Mouse (Mus musculus) C2C12 (cell line): ENCODE results near the gene Ptk6. TPM values are rescaled to one million over a fixed set of nuclear protein-coding genes. Genes with fewer than 3 reads are reported as not detected.

ENCODE experiments used
- H3K27me3 ChIP-seq: one replicate; pipeline ENCODE4 v1.6.1; 2011; ENCODE audit not compliant: control insufficient read depth, insufficient read depth, insufficient read length
- H3K36me3 ChIP-seq: one replicate; pipeline ENCODE4 v1.6.1; 2011; ENCODE audit not compliant: control insufficient read depth, insufficient read depth
- H3K4me3 ChIP-seq: one replicate; pipeline ENCODE4 v1.5.1; 2011; ENCODE audit warnings: mild to moderate bottlenecking, control low read depth; ENCODE audit not compliant: poor library complexity, insufficient read depth, severe bottlenecking
- H3K79me2 ChIP-seq: one replicate; pipeline ENCODE4 v1.6.1; 2011; ENCODE audit not compliant: control insufficient read depth, insufficient read depth
- H3K79me3 ChIP-seq: one replicate; pipeline ENCODE4 v1.6.1; 2011; ENCODE audit warnings: low read depth, control low read depth
- H3ac ChIP-seq: one replicate; pipeline ENCODE3; 2011; ENCODE audit warnings: low read depth; ENCODE audit not compliant: control insufficient read depth, insufficient read length
- CEBPB ChIP-seq: IDR thresholded peaks from one replicate; pipeline ENCODE4 v1.6.1; 2011; ENCODE audit warnings: low read depth, mild to moderate bottlenecking, control low read depth, moderate library complexity
- CTCF ChIP-seq: IDR thresholded peaks from one replicate; pipeline ENCODE4 v1.5.1; 2011; ENCODE audit not compliant: control insufficient read depth, insufficient read depth, insufficient read length
- FOSL1 ChIP-seq: IDR thresholded peaks from one replicate; pipeline ENCODE4 v1.8.0; 2011; ENCODE audit warnings: mild to moderate bottlenecking, low read length; ENCODE audit not compliant: poor library complexity, insufficient read depth, severe bottlenecking
- MAX ChIP-seq: IDR thresholded peaks from one replicate; pipeline ENCODE4 v1.6.1; 2011; ENCODE audit warnings: mild to moderate bottlenecking, control low read depth
- MYOD1 ChIP-seq: IDR thresholded peaks from one replicate; pipeline ENCODE4 v1.6.1; 2011; ENCODE audit warnings: low read depth; ENCODE audit not compliant: control insufficient read depth, insufficient read length
- MYOG ChIP-seq: IDR thresholded peaks from one replicate; pipeline ENCODE4 v1.6.1; 2011; ENCODE audit not compliant: control insufficient read depth, insufficient read length; ENCODE audit errors: extremely low read depth
- USF1 ChIP-seq: IDR thresholded peaks from one replicate; pipeline ENCODE4 v1.6.1; 2011; ENCODE audit warnings: low read depth, mild to moderate bottlenecking, control low read depth, moderate library complexity
- polyA plus RNA-seq: library from polyadenylated mRNA; unstranded; fragments of >200 nt; fragmentation: generic; extraction: Trizol; gene quantifications from one replicate; pipeline ENCODE4 v1.2.1, GENCODE M21; 2012; ENCODE audit warnings: missing spikeins

The Ptk6 gene
- polyA plus RNA-seq, 1 experiment = not detected

DNA sequence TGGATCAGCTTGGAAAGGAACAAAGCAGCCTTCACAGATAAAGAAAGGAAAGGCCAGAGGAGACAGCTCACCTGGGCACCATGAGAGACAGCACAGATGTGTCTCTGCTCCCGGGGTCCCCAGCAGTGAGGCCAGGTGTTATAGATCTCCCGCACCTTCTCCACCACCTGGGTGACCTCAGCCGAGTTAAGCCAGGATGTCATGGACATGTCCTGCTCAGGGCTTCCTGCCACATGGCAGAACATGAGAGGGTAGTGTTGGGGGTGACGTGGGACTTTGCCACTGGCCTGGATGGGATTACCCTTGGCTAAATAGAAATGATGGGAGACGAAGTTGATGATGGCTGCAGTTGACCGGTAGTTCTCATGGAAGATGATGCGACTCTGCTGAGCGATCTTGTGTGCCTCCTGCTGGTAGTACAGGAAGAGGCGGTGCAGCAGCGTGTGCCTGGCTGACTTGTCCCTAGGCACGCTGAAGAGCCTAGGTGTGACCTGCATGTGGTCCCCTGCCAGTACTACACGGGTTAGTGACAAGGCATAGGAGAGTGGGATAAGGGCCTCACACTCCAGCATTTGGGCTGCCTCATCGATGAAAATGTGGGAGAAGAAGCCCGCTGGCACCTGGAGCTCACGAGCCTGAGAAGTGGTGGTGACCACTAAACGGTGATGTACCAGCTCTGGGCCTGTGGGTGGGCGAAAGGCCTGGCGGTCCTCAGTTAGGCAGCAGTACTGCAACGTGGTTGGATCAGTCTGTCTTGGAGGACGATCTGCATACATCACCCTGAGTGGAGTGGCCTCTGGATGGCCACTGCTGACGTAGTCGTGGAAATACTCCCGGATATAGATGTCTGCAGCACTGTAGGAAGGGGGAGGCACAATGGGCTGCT lies 33.3 kb upstream of the Ptk6 start:
- Histone ChIP-seq H3K4me3 (no peak overlapping the region), H3K27me3 (no peaks in the 10 kb centered on the region), H3ac (no peak overlapping the region), H3K79me3 (no peaks in the 10 kb centered on the region), H3K36me3 (peaks cover 24% of the 10 kb centered on the region), H3K79me2 (no peaks in the 10 kb centered on the region)
- no peak for TF ChIP-seq CEBPB
- TF ChIP-seq FOSL1 = no peak
- TF ChIP-seq MAX = no peak
- TF ChIP-seq USF1 = no peak
- TF ChIP-seq MYOG = no peak
- TF ChIP-seq MYOD1 = no peak
- no peak for TF ChIP-seq CTCF

GRCm38 (mm10) chr2:181234680-181235079 lies 32.1 kb upstream of the Ptk6 start:
- H3K79me3 ChIP-seq = no peaks in the 10 kb centered on the region
- TF ChIP-seq MYOD1 (no peak), USF1 (no peak), MAX (no peak), CEBPB (no peak), MYOG (no peak)
- H3K36me3 ChIP-seq = peaks cover 28% of the 10 kb centered on the region
- no peak overlapping the region for H3K4me3 ChIP-seq
- no peaks in the 10 kb centered on the region for H3K27me3 ChIP-seq
- H3K79me2 ChIP-seq = no peaks in the 10 kb centered on the region
- H3ac ChIP-seq = no peak overlapping the region

DNA sequence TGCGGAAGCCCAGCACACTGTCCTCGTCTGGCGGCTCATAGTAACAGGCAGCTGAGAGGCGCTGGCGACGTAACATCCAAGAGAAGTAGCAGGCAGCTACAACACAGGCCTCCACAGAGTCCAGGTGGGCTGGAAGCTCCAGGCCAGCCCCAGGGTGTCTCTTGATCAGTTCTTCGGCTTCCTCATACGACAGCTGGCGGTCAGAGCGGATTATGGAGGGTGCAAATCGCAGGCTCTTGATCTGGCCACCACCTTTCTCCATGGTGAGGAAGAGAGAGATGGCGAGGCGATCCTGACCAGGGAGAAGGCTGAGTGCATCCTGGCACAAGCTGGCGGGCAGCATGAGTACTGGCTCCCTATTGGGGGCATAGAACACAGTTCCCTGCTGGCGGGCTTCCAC lies 30.9 kb upstream of the Ptk6 start:
- TF ChIP-seq USF1 = no peak
- TF ChIP-seq MYOD1 = no peak
- TF ChIP-seq CEBPB = no peak
- TF ChIP-seq MAX = no peak
- no peak for TF ChIP-seq CTCF
- no peak for TF ChIP-seq FOSL1
- TF ChIP-seq MYOG = no peak
- Histone ChIP-seq H3K27me3 (no peaks in the 10 kb centered on the region), H3K79me2 (no peaks in the 10 kb centered on the region), H3ac (no peak overlapping the region), H3K36me3 (peaks cover 28% of the 10 kb centered on the region), H3K4me3 (no peak overlapping the region), H3K79me3 (no peaks in the 10 kb centered on the region)

DNA sequence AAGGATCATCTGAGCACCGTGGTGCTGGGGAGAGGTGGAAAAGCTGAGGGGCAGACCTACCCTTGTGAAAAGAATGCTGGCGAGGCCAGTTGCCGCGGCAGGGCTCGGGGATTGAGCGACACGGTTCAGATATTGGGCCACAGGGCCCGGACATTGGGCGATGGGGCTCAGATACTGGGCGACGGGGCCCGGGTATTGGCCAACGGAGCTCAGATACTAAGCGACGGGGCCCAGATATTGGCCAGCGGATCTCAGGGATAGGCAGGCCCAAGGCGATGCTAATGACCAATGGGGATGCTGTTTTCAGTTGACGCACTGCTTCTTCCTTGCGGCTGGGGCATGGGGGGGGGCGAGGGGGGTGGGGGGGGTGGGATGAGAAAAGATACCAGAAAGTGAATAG lies 28.6 kb upstream of the Ptk6 start:
- no peak overlapping the region for H3ac ChIP-seq
- no peaks in the 10 kb centered on the region for H3K79me2 ChIP-seq
- no peak overlapping the region for H3K4me3 ChIP-seq
- TF ChIP-seq MYOG = no peak
- TF ChIP-seq FOSL1 = no peak
- no peak for TF ChIP-seq MYOD1
- TF ChIP-seq CTCF = no peak
- no peak for TF ChIP-seq CEBPB
- no peak for TF ChIP-seq MAX
- TF ChIP-seq USF1 = no peak
- peaks cover 21% of the 10 kb centered on the region for H3K36me3 ChIP-seq
- H3K79me3 ChIP-seq = no peaks in the 10 kb centered on the region
- H3K27me3 ChIP-seq = no peaks in the 10 kb centered on the region

DNA sequence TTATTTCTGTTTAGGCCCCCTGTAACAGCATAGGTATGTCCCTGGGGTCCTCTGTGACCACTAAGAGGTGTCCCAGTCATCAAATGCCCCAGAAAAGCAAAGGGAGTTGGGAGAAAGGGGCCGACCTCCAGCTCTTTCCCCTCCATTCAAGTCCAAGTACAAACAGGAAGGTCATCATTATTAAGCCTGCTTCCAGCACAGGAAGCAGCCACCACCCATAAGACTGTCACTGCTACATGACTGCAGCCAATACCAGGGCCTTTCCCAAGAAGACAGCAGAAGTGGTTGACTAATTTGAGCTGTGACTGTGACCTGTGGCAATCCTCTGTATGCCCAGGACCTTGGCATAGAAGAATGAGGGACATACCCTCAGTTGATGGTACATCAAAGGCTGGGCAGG lies 25.7 kb upstream of the Ptk6 start:
- no peaks in the 10 kb centered on the region for H3K27me3 ChIP-seq
- H3ac ChIP-seq = no peak overlapping the region
- H3K4me3 ChIP-seq = no peak overlapping the region
- peaks cover 17% of the 10 kb centered on the region for H3K36me3 ChIP-seq
- TF ChIP-seq MYOG (no peak), FOSL1 (no peak), MAX (no peak), USF1 (no peak), MYOD1 (no peak), CTCF (no peak), CEBPB (no peak)
- H3K79me2 ChIP-seq = no peaks in the 10 kb centered on the region
- H3K79me3 ChIP-seq = no peaks in the 10 kb centered on the region

- no peaks in the 10 kb centered on the region for H3K79me3 ChIP-seq
- H3ac ChIP-seq = no peak overlapping the region
- no peaks in the 10 kb centered on the region for H3K27me3 ChIP-seq
- H3K79me2 ChIP-seq = no peaks in the 10 kb centered on the region
- TF ChIP-seq FOSL1 = no peak
- no peak for TF ChIP-seq MYOD1
- no peak for TF ChIP-seq MAX
- TF ChIP-seq CEBPB = no peak
- H3K36me3 ChIP-seq = peaks cover 5% of the 10 kb centered on the region
- no peak overlapping the region for H3K4me3 ChIP-seq
Observed at GRCm38 (mm10) chr2:181227122-181227521, 24.5 kb upstream of the Ptk6 start.
